Mouse (Mus musculus): ENCODE measurements around the gene Higd1a. TPM values are rescaled to one million over a fixed set of nuclear protein-coding genes. Genes with fewer than 3 reads are reported as not detected.

The Higd1a gene
- total RNA-seq, 2 experiments from 2014 or later = 209 to 218 TPM

DNA sequence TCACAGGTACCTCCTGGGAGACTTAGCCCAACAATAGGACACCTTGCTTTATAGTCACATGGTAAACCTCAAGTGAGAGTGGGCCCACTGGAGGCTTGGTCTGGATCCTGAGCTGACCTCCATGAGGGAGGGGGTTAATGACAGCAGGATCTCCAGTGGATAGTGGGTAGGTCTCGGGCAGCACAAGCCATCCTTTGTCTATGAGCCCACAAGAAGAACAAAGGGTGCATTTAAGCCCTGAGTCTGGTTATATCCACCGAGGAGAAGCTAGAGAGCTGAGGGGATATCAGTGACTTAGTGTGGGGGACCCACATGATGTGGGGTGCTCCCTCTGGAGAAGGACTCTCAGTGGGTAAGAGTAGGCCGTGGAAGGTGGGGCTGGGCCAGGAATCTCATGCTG lies 49.7 kb downstream of the Higd1a start:
- no peak for DNase-seq
- intact Hi-C loops (cut with DNase I) = no loop called here

DNA sequence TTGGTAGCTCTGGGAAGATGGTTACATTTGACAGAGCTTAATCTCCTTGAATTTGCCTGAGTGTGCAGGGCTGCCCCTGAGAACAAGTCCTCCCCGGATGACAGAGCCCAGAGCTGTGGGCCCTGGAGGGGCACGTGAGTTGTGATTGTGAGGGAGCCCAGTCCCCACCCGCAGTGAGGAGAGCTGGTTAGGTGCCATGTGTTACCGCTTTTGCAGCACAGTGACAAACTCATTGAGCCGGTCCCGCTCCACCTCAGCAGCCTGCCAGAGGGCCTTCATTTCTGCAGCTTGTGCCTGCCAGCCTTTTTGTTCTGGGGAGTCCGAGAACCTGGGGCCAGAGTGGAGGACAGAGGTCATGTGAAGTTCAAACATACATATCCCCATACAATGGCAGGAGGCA lies 50.2 kb downstream of the Higd1a start:
- intact Hi-C loops (cut with DNase I) = no loop called here
- no peak for DNase-seq

GRCm38 (mm10) chr9:121807546-121807945 lies 50.6 kb downstream of the Higd1a start:
- DNase-seq = no peak
- intact Hi-C loops (cut with DNase I) = no loop called here

DNA sequence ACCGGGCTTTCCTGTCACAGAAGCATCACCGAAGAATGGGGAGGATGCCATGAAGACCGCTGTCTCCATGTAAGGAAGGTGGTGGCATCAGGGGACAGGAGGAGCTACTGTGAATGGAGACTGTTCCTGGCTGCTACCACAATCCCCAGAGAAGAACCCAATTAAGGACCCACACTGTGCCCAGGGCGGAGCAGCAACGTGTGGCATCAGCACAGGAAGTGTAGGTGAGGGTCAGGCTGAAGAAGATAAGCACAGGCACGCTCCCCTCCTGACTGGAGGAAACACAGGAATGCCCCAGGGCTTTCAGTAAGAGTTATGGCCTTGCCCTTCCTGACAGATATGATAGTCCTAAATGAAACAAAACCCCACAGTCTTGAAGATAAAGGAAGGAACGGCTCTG lies 55.4 kb downstream of the Higd1a start:
- no peak for DNase-seq
- intact Hi-C loops (cut with DNase I) = no loop called here

DNA sequence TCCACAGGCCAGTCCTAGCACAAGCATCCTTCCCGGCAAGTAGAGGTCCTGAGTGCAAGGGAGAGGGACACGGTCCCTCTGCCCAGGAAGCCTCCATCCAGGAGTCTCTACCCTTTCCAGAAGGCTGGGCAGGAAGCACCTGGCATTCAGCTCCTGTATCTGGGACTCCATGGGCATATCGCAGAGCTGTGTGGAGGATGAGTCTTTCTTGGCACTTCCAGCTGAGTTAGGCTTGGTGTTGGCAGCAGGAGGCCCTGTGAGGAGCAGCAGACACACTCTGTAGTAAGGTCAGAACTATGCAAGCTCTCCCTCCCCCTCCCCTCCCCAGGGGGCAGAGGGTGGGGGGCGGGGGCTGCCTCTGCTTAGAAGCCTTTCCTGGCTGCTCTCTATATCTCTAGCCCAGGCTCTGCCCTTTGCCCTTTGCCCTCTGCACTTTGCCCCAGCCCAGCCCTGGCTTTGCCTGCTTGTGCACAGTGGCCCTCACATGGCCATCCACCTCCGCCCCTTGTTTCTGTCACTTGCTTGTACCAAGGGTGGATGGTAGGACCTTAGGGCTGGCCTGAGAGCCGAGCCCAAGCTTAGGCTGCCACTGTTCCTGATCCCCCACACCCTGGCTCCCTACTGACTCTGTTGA lies 59.2 kb downstream of the Higd1a start:
- intact Hi-C loops (cut with DNase I) = no loop called here
- DNase-seq = no peak

Other genes starting within 250 kb of the Higd1a start
- not detected for gene Lyzl4, start 216.3 kb downstream of the Higd1a start, total RNA-seq (2021)
- 1 to 10 TPM; 1.1 to 3.9 TPM for gene Vipr1, start 215.6 kb downstream of the Higd1a start, total RNA-seq (2021)
- 1 to 10 TPM; 5.5 to 6.1 TPM for gene Sec22c, start 152.9 kb downstream of the Higd1a start, total RNA-seq (2021)
- 100 to 1,000 TPM; 125 to 135 TPM for gene Ss18l2, start 148.0 kb downstream of the Higd1a start, total RNA-seq (2021)
- 10 to 100 TPM; 33.0 to 33.7 TPM for gene Nktr, start 139.2 kb downstream of the Higd1a start, total RNA-seq (2021)
- 100 to 1,000 TPM; 120 to 124 TPM for gene Zfp651, start 99.0 kb downstream of the Higd1a start, total RNA-seq (2021)
- 10 to 100 TPM in 1 of 2 experiments, 1 to 10 TPM in 1; 8.4 to 10.2 TPM for gene Klhl40, start 80.8 kb downstream of the Higd1a start, total RNA-seq (2021)
- gene Hhatl, start 65.9 kb downstream of the Higd1a start, total RNA-seq (2021) = 100 to 1,000 TPM; 101 to 127 TPM
- not detected for gene Ccdc13, start 18.9 kb downstream of the Higd1a start, total RNA-seq (2021)
- 1 to 10 TPM; 1.6 to 1.9 TPM for gene Ackr2, start 40.0 kb upstream of the Higd1a start, total RNA-seq (2021)
- gene Cyp8b1, start 57.9 kb upstream of the Higd1a start, total RNA-seq (2021) = not detected
- gene Fam198a, start 92.6 kb upstream of the Higd1a start, total RNA-seq (2021) = 1 to 10 TPM in 1 of 2 experiments, under 1 TPM in 1; 0.95 to 1.8 TPM
- 10 to 100 TPM; 10.6 to 14.9 TPM for gene Pomgnt2, start 138.7 kb upstream of the Higd1a start, total RNA-seq (2021)